Mouse (Mus musculus) bone marrow macrophage, adult 2 months (primary cell): Measurements from ENCODE around the gene Tbx10. TPM values are rescaled to one million over a fixed set of nuclear protein-coding genes. Genes with fewer than 3 reads are reported as not detected.
A peak's percentile ranks its signal among the peaks of the same experiment; 100 is the strongest.

ENCODE experiments used
- H3K27ac ChIP-seq: 2 replicates; pipeline ENCODE4 v1.5.1; 2012; ENCODE audit warnings: low read depth, low read length; ENCODE audit not compliant: insufficient read depth
- H3K4me1 ChIP-seq: 2 replicates; pipeline ENCODE4 v1.6.1; 2012; ENCODE audit warnings: low read length; ENCODE audit not compliant: control insufficient read depth, insufficient read depth
- H3K4me3 ChIP-seq: 2 replicates; pipeline ENCODE4 v1.5.1; 2012; ENCODE audit warnings: mild to moderate bottlenecking, low read length, moderate library complexity; ENCODE audit not compliant: insufficient read depth
- CTCF ChIP-seq: IDR thresholded peaks from 2 replicates; pipeline ENCODE4 v1.5.1; 2012; ENCODE audit warnings: low read depth, mild to moderate bottlenecking, low read length, moderate library complexity
- POLR2A ChIP-seq: IDR thresholded peaks from 2 replicates; pipeline ENCODE4 v1.6.1; 2012; ENCODE audit warnings: mild to moderate bottlenecking, low read depth, low read length, borderline replicate concordance
- polyA plus RNA-seq: library from polyadenylated mRNA; stranded (reverse); fragments of >200 nt; gene quantifications from 2 replicates; pipeline ENCODE4 v1.2.4, GENCODE M21; 2012; ENCODE audit not compliant: missing spikeins, insufficient read depth, insufficient read length

Tbx10 gene
- polyA plus RNA-seq, 1 experiment: not detected

- TF ChIP-seq POLR2A (no peak), CTCF (no peak)
- Histone ChIP-seq H3K27ac (no peak overlapping the region), H3K4me1 (no peaks in the 10 kb centered on the region), H3K4me3 (no peak overlapping the region)
These were observed 16.7 kb upstream of the Tbx10 start for GRCm38 (mm10) chr19:3975866-3976265.

GRCm38 (mm10) chr19:3980309-3980708 is 12.2 kb upstream of the Tbx10 start:
- TF ChIP-seq CTCF: peak; percentile 39; the same call in 1 of the 2 replicates
- TF ChIP-seq POLR2A: no peak
- no peaks in the 10 kb centered on the region for H3K4me1 ChIP-seq
- no peak overlapping the region for H3K4me3 ChIP-seq
- H3K27ac ChIP-seq: no peak overlapping the region

- H3K27ac ChIP-seq: no peak overlapping the region
- no peak overlapping the region for H3K4me3 ChIP-seq
- TF ChIP-seq CTCF: no peak
- no peaks in the 10 kb centered on the region for H3K4me1 ChIP-seq
These were observed 11.6 kb upstream of the Tbx10 start for GRCm38 (mm10) chr19:3980917-3981316.

- no peak overlapping the region for H3K27ac ChIP-seq
- TF ChIP-seq CTCF (no peak), POLR2A (no peak)
- no peak overlapping the region for H3K4me3 ChIP-seq
- peaks cover 5% of the 10 kb centered on the region; the same call in 1 of the 2 replicates for H3K4me1 ChIP-seq
These were observed 8.9 kb upstream of the Tbx10 start for GRCm38 (mm10) chr19:3983527-3984200.

GRCm38 (mm10) chr19:3985261-3985681 is 7.3 kb upstream of the Tbx10 start:
- no peak for TF ChIP-seq CTCF
- TF ChIP-seq POLR2A: no peak
- Histone ChIP-seq H3K4me3 (no peak overlapping the region), H3K4me1 (peaks cover 5% of the 10 kb centered on the region; the same call in 1 of the 2 replicates), H3K27ac (no peak overlapping the region)

- H3K4me3 ChIP-seq: no peak within 1 kb of the TSS
- peaks cover 5% of the 10 kb centered on the region; the same call in 1 of the 2 replicates for H3K4me1 ChIP-seq
- H3K27ac ChIP-seq: no peak within 1 kb of the TSS
- TF ChIP-seq CTCF: no peak
- no peak for TF ChIP-seq POLR2A
These were observed 6.2 kb upstream of the Tbx10 start, which contains the start of gene Acy3 for GRCm38 (mm10) chr19:3986334-3986733. Acy3 (plus strand) TSS chr19:3986570.

GRCm38 (mm10) chr19:3988066-3988465 is 4.5 kb upstream of the Tbx10 start:
- TF ChIP-seq CTCF (no peak), POLR2A (no peak)
- H3K4me1 ChIP-seq: peaks cover 5% of the 10 kb centered on the region; the same call in 1 of the 2 replicates
- H3K4me3 ChIP-seq: no peak overlapping the region
- H3K27ac ChIP-seq: no peak overlapping the region

- no peak overlapping the region for H3K27ac ChIP-seq
- H3K4me3 ChIP-seq: no peak overlapping the region
- peaks cover 5% of the 10 kb centered on the region; the same call in 1 of the 2 replicates for H3K4me1 ChIP-seq
- no peak for TF ChIP-seq POLR2A
These were observed 3.8 kb upstream of the Tbx10 start for GRCm38 (mm10) chr19:3988750-3989149.

GRCm38 (mm10) chr19:3990804-3991203 is 1.7 kb upstream of the Tbx10 start:
- H3K4me1 ChIP-seq: peaks cover 5% of the 10 kb centered on the region; the same call in 1 of the 2 replicates
- TF ChIP-seq POLR2A: no peak
- no peak for TF ChIP-seq CTCF
- no peak overlapping the region for H3K4me3 ChIP-seq
- H3K27ac ChIP-seq: no peak overlapping the region

- H3K4me1 ChIP-seq: peaks cover 6% of the 10 kb centered on the region
- H3K27ac ChIP-seq: no peak overlapping the region
- no peak overlapping the region for H3K4me3 ChIP-seq
- TF ChIP-seq CTCF (no peak), POLR2A (no peak)
These were observed 990 bp upstream of the Tbx10 start for GRCm38 (mm10) chr19:3991562-3991961.
